Mouse (Mus musculus): ENCODE results near the gene Tcn2. TPM values are rescaled to one million over a fixed set of nuclear protein-coding genes. Genes with fewer than 3 reads are reported as not detected.

Tcn2 gene
- 87.0 and 165 TPM in 2 replicates for polyA plus RNA-seq (2015; fragmentation: Nextera tagmentation; extraction: Ambion mirVana)

GRCm38 (mm10) chr11:3931511-3932211 lies at the start of gene Tcn2:
Tcn2 (minus strand) TSS chr11:3932159.

GRCm38 (mm10) chr11:3976678-3977077 lies 44.7 kb upstream of the Tcn2 start, which contains the start of gene 4930556J24Rik:
4930556J24Rik (minus strand) TSS chr11:3976778.

GRCm38 (mm10) chr11:3963610-3964415 lies 31.9 kb upstream of the Tcn2 start, which contains the start of gene Pes1:
Pes1 (plus strand) TSS chr11:3963975.

GRCm38 (mm10) chr11:3914109-3914840 lies 17.7 kb downstream of the Tcn2 start, which contains the start of gene Slc35e4:
Slc35e4 (minus strand) TSS chr11:3914664.

GRCm38 (mm10) chr11:3894406-3895281 lies 37.3 kb downstream of the Tcn2 start, which contains the start of the genes 4921536K21Rik and Dusp18:
4921536K21Rik (minus strand) TSS chr11:3895098.
Dusp18 (plus strand) TSS chr11:3895240.

Other genes starting within 250 kb of the Tcn2 start
- 1.2 and 3.2 TPM in 2 replicates for gene Osbp2, start 68.3 kb downstream of the Tcn2 start, polyA plus RNA-seq (2015; fragmentation: Nextera tagmentation; extraction: Ambion mirVana)
- gene 4921536K21Rik, start 37.1 kb downstream of the Tcn2 start, polyA plus RNA-seq (2015; fragmentation: Nextera tagmentation; extraction: Ambion mirVana): 0.13 and 0.15 TPM in 2 replicates
- 4.4 and 4.7 TPM in 2 replicates for gene Dusp18, start 36.9 kb downstream of the Tcn2 start, polyA plus RNA-seq (2015; fragmentation: Nextera tagmentation; extraction: Ambion mirVana)
- gene Slc35e4, start 17.5 kb downstream of the Tcn2 start, polyA plus RNA-seq (2015; fragmentation: Nextera tagmentation; extraction: Ambion mirVana): 4.9 and 6.8 TPM in 2 replicates
- gene Pes1, start 31.8 kb upstream of the Tcn2 start, polyA plus RNA-seq (2015; fragmentation: Nextera tagmentation; extraction: Ambion mirVana): 44.4 and 61.7 TPM in 2 replicates
- 0.11 TPM in 2 replicates for gene 4930556J24Rik, start 44.6 kb upstream of the Tcn2 start, polyA plus RNA-seq (2015; fragmentation: Nextera tagmentation; extraction: Ambion mirVana)
- gene Gal3st1, start 51.5 kb upstream of the Tcn2 start, polyA plus RNA-seq (2015; fragmentation: Nextera tagmentation; extraction: Ambion mirVana): 2.8 TPM in 2 replicates
- 0.46 and 0.57 TPM in 2 replicates for gene Sec14l4, start 99.3 kb upstream of the Tcn2 start, polyA plus RNA-seq (2015; fragmentation: Nextera tagmentation; extraction: Ambion mirVana)
- gene Sec14l3, start 132.7 kb upstream of the Tcn2 start, polyA plus RNA-seq (2015; fragmentation: Nextera tagmentation; extraction: Ambion mirVana): 0.72 and 1.3 TPM in 2 replicates
- gene Mtfp1, start 163.3 kb upstream of the Tcn2 start, polyA plus RNA-seq (2015; fragmentation: Nextera tagmentation; extraction: Ambion mirVana): 9.5 and 17.3 TPM in 2 replicates
- gene Sec14l2, start 191.3 kb upstream of the Tcn2 start, polyA plus RNA-seq (2015; fragmentation: Nextera tagmentation; extraction: Ambion mirVana): 2.3 and 3.0 TPM in 2 replicates
- 33.5 and 36.5 TPM in 2 replicates for gene Rnf215, start 203.0 kb upstream of the Tcn2 start, polyA plus RNA-seq (2015; fragmentation: Nextera tagmentation; extraction: Ambion mirVana)
- gene Ccdc157, start 228.1 kb upstream of the Tcn2 start, polyA plus RNA-seq (2015; fragmentation: Nextera tagmentation; extraction: Ambion mirVana): 4.4 and 5.4 TPM in 2 replicates
- gene Sf3a1, start 228.2 kb upstream of the Tcn2 start, polyA plus RNA-seq (2015; fragmentation: Nextera tagmentation; extraction: Ambion mirVana): 19.8 and 21.3 TPM in 2 replicates